Mouse (Mus musculus) central nervous system, embryonic 18 days (tissue): ENCODE measurements around the gene Ren1. TPM values are rescaled to one million over a fixed set of nuclear protein-coding genes. Genes with fewer than 3 reads are reported as not detected.

Experiments used
- polyA plus RNA-seq: library from polyadenylated mRNA; depleted of rRNA; stranded (reverse); fragments of >200 nt; gene quantifications from 2 replicates; pipeline ENCODE4 v1.2.3, GENCODE M21; 2012; rRNA removed

The Ren1 gene
- polyA plus RNA-seq, result 0.18 and 0.43 TPM in 2 replicates

DNA sequence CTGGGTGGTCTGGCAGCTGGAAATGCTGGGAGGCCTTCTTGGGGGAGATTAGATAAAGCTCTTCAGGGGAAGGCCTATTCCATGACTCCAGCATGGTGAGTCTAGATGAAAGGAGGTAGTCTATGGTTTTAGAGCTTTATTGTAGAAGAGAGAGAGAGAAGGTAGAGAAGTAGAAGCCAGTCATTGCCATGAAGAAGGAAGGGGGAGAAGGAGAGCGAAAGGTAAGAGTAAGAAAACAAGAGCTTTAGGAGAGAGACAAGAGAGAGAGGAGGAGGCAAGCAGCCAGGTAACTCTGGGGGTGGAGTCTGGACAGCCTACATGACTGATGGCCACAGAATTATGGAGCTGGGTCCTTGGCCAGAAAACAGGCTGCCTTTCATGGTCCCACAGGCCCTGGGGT, at the start of gene Ren1:
Gene Ren1, plus strand, starts transcription at position 301 of the 400 bp plus-strand sequence.

DNA sequence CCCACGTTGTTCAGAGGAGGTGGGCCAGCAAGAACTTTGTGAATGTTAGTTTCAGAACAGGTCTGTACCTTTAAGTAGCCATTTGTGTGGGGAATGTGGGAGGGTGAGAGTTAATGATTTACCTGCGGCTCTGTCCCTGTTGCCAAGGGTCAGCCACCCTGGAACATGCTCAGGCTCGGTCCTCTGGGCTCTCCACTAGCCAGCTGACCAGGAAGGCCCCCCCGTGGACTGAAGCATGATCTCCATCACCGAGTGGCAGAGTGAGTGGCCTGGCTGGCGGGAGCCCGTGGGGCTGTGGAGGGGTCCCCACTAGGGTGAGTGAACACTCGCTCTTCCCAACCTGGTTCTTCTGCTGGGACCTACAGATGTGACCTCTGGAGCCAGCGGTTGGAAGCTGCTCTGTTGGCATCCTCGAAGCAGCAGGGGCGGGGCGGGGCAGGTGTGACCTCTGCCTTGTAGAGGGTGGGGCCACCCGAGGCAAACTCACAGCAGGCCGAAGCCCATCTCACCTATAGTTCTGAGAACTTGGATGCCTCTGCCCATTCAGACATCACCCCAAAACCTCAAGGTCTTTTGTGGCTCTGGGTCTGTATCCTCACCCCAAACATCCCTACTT, 40.5 kb upstream of the Ren1 start, which contains the start of gene Golt1a:
Gene Golt1a, plus strand, starts transcription at position 149 of the 616 bp plus-strand sequence.

DNA sequence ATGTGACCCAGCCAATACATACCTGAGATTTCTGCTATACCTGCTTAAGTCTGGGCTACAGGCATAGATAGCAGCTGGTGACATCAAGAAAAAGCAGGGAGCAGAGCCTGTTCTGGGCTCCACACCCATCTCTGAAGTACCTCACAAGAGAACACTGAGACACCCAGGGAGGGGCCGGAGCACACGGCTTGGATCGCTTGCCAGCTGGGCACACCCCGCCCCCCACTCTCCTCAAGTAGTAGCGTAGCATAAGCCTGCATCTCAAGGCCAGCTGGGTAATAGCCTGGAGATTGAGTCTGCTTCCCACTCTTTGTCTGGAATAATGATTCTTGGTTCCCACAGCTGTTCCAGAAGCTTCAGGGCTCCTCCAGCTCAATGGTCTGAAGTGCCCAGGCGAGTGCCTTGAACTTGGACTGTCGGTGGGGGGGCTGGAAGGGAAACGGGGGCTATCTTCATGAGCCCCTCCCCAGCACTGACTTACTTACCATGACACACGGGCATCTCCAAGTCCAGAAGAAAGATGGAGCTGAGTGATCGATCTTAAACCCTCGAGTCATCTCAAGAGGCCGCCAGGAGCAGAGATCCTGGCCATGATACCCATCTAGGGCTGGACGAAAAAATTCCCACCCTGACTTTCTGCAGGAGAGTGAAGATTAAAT, 28.9 kb upstream of the Ren1 start, which contains the start of gene Kiss1:
Gene Kiss1, plus strand, starts transcription at position 609 of the 659 bp plus-strand sequence.

DNA sequence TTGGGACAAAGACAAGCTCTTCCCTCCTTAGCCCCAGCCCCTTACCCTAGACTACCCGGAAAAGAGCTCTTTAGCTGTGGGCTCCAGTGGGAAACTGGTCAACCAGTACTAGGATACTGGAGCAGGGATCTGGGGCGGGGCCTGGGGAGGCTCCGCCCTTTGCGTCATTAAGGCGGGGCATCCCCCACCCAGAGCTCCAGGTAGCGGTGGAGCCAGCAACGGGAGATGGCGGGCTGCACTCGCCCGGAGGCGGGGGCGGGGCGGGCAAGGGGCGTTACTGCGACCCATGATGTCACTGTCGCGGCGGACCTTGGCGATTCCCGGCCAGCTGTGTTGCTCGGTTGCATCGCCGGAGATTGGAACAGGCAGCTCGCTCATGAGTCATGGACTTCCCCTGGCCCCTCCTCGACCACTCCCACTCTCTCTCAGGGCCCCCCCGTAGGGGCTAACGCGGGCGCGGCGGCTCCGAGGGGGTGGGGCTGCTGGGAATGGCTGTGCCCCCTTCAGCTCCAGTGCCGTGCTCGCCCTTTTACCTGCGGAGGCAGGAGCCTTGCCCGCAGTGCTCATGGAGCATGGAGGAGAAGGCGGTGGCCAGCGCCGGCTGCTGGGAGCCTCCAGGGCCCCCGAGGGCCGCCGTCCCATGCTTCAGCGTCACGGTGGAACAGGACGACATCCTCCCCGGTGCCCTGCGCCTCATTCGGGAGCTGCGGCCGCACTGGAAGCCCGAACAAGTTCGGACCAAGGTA, 13.1 kb downstream of the Ren1 start, which contains the start of gene Etnk2:
Gene Etnk2, plus strand, starts transcription at position 297 of the 746 bp plus-strand sequence.

Other genes starting within 250 kb of the Ren1 start
- gene Ppp1r15b, start 219.4 kb upstream of the Ren1 start, polyA plus RNA-seq, result 23.0 and 24.1 TPM in 2 replicates
- 42.7 and 45.2 TPM in 2 replicates for gene Plekha6, start 186.3 kb upstream of the Ren1 start, polyA plus RNA-seq
- gene Golt1a, start 40.7 kb upstream of the Ren1 start, polyA plus RNA-seq, result 0.08 TPM in 1 of 2 replicates, not detected in the other
- 0.09 and 0.38 TPM in 2 replicates for gene Kiss1, start 28.6 kb upstream of the Ren1 start, polyA plus RNA-seq
- 16.9 and 22.6 TPM in 2 replicates for gene Etnk2, start 13.1 kb downstream of the Ren1 start, polyA plus RNA-seq
- 15.1 and 15.4 TPM in 2 replicates for gene Sox13, start 73.9 kb downstream of the Ren1 start, polyA plus RNA-seq